Mouse (Mus musculus) E14TG2a.4 (cell line): ENCODE results near the gene Lrrtm1.

Experiments
- CTCF ChIP-seq: conservative IDR thresholded peaks from 2 replicates; pipeline ENCODE4 v1.5.1; 2014; ENCODE audit warnings: low read length
- NANOG ChIP-seq: IDR thresholded peaks from 2 replicates; pipeline ENCODE4 v1.6.1; 2014; ENCODE audit warnings: borderline replicate concordance, low read length, mixed read lengths
- POU5F1 ChIP-seq: IDR thresholded peaks from 2 replicates; pipeline ENCODE4 v1.6.1; 2014; ENCODE audit warnings: low read length, borderline replicate concordance

- no peak for TF ChIP-seq CTCF
- no peak for TF ChIP-seq NANOG
- no peak for TF ChIP-seq POU5F1
Observed at GRCm38 (mm10) chr6:77288402-77288801, 45.9 kb downstream of the Lrrtm1 start.
